Mouse (Mus musculus) olfactory bulb, adult 2 months (tissue): ENCODE data around the gene Gkap1. TPM values are rescaled to one million over a fixed set of nuclear protein-coding genes. Genes with fewer than 3 reads are reported as not detected.

Source experiments
- H3K27ac ChIP-seq: fragments of 200-500 bp; 2 replicates; pipeline ENCODE4 v1.5.1; 2012; ENCODE audit warnings: low read depth, low read length; ENCODE audit not compliant: insufficient read depth
- H3K4me1 ChIP-seq: fragments of 200-500 bp; 2 replicates; pipeline ENCODE4 v1.6.1; 2012; ENCODE audit warnings: low read length; ENCODE audit not compliant: control insufficient read depth, insufficient read depth
- H3K4me3 ChIP-seq: fragments of 200-500 bp; 2 replicates; pipeline ENCODE4 v1.5.1; 2012; ENCODE audit warnings: mild to moderate bottlenecking, low read depth, low read length, moderate library complexity; ENCODE audit not compliant: insufficient read depth
- CTCF ChIP-seq: fragments of 200-500 bp; IDR thresholded peaks from 2 replicates; pipeline ENCODE4 v1.5.1; 2012; ENCODE audit warnings: low read depth, mild to moderate bottlenecking, low read length, moderate library complexity; ENCODE audit not compliant: insufficient read depth
- POLR2A ChIP-seq: fragments of 200-500 bp; IDR thresholded peaks from 2 replicates; pipeline ENCODE4 v1.6.1; 2012; ENCODE audit warnings: mild to moderate bottlenecking, low read depth, low read length, moderate library complexity; ENCODE audit not compliant: insufficient read depth
- WGBS: fragments of 180-500 bp; shearing (Covaris S2); methylation state at CpG from one replicate; pipeline ENCODE4 v1.1.7; 2018; 5-methylcytosine and 5-hydroxymethylcytosine counted together
- polyA plus RNA-seq: library from polyadenylated mRNA; stranded (reverse); fragments of >200 nt; gene quantifications from 2 replicates; pipeline ENCODE4 v1.2.4, GENCODE M21; 2012; ENCODE audit warnings: low replicate concordance; ENCODE audit not compliant: missing spikeins, insufficient read depth, insufficient read length

Gene Gkap1
- polyA plus RNA-seq, 1 experiment, result not detected

GRCm38 (mm10) chr13:58298756-58299155 lies 23.3 kb upstream of the Gkap1 start:
- 91% methylated on average over 3 of the region's 3 CpGs for WGBS

DNA sequence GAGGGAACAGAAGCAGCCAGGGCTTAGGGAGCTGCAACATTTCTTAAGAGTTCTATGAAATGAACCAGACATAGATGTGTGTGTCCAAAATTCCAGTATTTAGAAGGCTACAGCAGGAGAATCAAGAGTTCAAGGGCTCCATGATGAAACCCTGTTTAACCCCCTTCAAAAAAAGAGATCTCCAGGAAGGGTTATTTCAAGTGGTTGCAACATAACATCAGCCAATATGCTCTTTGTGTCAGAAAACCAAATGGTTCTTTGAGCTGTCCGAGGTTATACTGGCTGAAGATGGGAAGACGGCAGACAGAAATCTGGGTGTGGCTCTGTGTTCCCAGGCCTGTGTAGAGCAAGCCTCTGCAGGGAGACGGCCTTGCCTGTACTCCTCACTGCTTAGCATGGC lies 20.1 kb upstream of the Gkap1 start:
- TF ChIP-seq CTCF (no peak), POLR2A (no peak)
- H3K4me3 ChIP-seq, result no peak overlapping the region
- WGBS, result 90% methylated on average over 3 of the region's 3 CpGs
- no peaks in the 10 kb centered on the region for H3K4me1 ChIP-seq
- no peak overlapping the region for H3K27ac ChIP-seq

More at GRCm38 (mm10) chr13:58298756-58299155, 23.3 kb upstream of the Gkap1 start:
- Histone ChIP-seq H3K4me3 (no peak overlapping the region), H3K27ac (no peak overlapping the region), H3K4me1 (no peaks in the 10 kb centered on the region)
- no peak for TF ChIP-seq POLR2A
- no peak for TF ChIP-seq CTCF

- H3K4me3 ChIP-seq, result no peak overlapping the region
- 56% methylated on average over 5 of the region's 5 CpGs for WGBS
These were observed 17.3 kb upstream of the Gkap1 start for GRCm38 (mm10) chr13:58292811-58293210.

GRCm38 (mm10) chr13:58289308-58289707 lies 13.8 kb upstream of the Gkap1 start:
- no peak overlapping the region for H3K4me3 ChIP-seq
- H3K4me1 ChIP-seq, result no peaks in the 10 kb centered on the region
- no peak overlapping the region for H3K27ac ChIP-seq
- TF ChIP-seq CTCF (no peak), POLR2A (no peak)
- 89% methylated on average over 1 of the region's 1 CpGs for WGBS

More at GRCm38 (mm10) chr13:58292811-58293210, 17.3 kb upstream of the Gkap1 start:
- H3K27ac ChIP-seq, result no peak overlapping the region
- no peak for TF ChIP-seq POLR2A
- TF ChIP-seq CTCF, result no peak
- no peaks in the 10 kb centered on the region for H3K4me1 ChIP-seq

DNA sequence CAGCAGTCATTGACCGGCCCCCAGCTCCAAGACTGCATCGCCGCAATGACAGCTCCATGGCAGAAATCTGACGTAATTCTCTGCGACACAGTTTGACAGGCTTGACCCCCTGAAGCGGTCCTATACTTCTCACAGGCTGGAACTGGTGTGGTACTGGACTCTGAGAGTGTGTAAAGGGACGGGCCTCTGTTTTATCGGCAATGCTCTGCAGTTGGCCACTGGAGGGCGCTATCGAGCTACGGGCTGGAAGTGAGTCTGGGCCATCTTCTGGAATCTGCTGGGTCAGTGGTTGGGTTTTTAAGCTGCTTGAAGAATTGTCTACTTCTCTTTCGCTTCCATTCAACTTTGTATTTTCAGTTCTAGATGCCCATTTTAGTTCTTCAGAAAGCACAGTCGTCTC lies 12.3 kb upstream of the Gkap1 start:
- Histone ChIP-seq H3K4me1 (no peaks in the 10 kb centered on the region), H3K27ac (no peak overlapping the region), H3K4me3 (no peak overlapping the region)
- TF ChIP-seq CTCF, result peak; percentile 95
- TF ChIP-seq POLR2A, result no peak
- WGBS, result 10% methylated on average over 13 of the region's 13 CpGs

- Histone ChIP-seq H3K4me1 (no peaks in the 10 kb centered on the region), H3K4me3 (no peak overlapping the region), H3K27ac (no peak overlapping the region)
- TF ChIP-seq CTCF (no peak), POLR2A (no peak)
- WGBS, result 71% methylated on average over 4 of the region's 4 CpGs
These were observed 8.0 kb upstream of the Gkap1 start for GRCm38 (mm10) chr13:58283466-58283865.

DNA sequence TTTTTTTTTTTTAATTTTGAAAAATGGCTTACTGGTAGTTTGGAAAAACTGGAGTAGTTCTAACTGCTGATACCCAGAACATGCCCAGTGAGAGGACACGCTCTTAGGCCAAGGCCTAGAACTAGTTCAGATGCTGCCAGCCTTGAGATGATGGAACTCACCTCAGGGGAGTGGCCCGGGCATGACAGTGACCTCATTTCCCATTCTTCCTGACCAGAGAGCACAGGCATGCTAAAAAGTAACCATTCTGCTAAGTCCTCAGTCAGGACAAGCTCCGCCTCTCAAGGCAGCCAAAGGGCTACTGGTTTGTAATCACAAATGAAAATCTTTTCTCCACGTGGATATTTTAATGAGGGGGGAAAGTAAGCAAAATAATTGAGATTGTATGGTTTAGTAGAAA lies 6.4 kb upstream of the Gkap1 start:
- no peaks in the 10 kb centered on the region for H3K4me1 ChIP-seq
- 75% methylated on average over 4 of the region's 4 CpGs for WGBS
- TF ChIP-seq POLR2A (no peak), CTCF (no peak)
- no peak overlapping the region for H3K4me3 ChIP-seq
- H3K27ac ChIP-seq, result no peak overlapping the region

DNA sequence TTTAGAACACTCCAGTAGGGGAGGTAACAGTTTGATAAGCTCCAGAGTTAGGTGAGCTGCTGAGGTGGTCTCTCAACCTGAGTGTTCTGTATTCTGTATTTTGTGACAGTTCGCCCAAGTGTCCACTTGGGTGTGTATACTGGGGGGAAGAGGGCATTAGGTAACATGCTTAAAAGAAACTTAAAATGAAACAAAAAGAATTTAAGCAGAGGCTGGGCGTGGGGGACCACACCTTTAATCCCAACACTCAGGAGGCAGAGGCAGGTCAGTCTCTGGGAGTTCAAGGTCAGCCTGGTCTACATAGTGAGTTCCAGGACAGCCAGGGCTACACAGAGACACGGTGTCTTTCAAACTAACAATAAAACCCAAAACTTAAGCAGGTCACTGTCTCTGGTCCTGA lies 5.0 kb upstream of the Gkap1 start:
- Histone ChIP-seq H3K4me3 (no peak overlapping the region), H3K4me1 (no peaks in the 10 kb centered on the region), H3K27ac (no peak overlapping the region)
- TF ChIP-seq CTCF (no peak), POLR2A (no peak)
- WGBS, result 85% methylated on average over 3 of the region's 3 CpGs

DNA sequence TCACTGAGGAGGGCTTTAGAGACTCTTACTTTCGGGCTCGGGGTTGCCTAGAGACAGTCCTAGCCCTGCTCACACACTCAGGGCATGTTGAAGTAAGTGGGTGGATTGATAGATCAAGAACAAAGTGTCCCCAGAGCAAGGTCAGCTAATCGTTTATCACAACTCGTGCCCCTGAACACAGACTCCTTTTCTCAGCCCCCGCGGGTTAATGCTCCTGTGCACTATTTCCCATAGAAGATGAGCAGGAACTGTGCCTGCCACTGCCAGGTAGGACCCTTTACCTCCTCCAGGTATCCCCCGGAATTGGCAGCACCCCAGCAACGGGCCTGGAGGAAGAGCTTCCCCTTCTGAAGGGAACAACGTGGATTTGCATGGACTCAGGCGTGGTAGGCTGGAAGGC lies 757 bp upstream of the Gkap1 start:
- no peak overlapping the region for H3K4me3 ChIP-seq
- H3K4me1 ChIP-seq, result peaks cover 7% of the 10 kb centered on the region
- WGBS, result 79% methylated on average over 10 of the region's 10 CpGs
- TF ChIP-seq CTCF, result no peak
- no peak for TF ChIP-seq POLR2A
- no peak overlapping the region for H3K27ac ChIP-seq

GRCm38 (mm10) chr13:58275076-58275475 lies 423 bp downstream of the Gkap1 start:
- Histone ChIP-seq H3K4me1 (peaks cover 7% of the 10 kb centered on the region), H3K27ac (no peak overlapping the region), H3K4me3 (peak overlapping the region; percentile 93)
- TF ChIP-seq CTCF (no peak), POLR2A (no peak)
- 27% methylated on average over 9 of the region's 9 CpGs for WGBS
